Mouse (Mus musculus) thymus, adult 2 months (tissue): ENCODE data around the gene Slc27a2. TPM values are rescaled to one million over a fixed set of nuclear protein-coding genes. Genes with fewer than 3 reads are reported as not detected.

ENCODE experiments used
- DNase-seq: peaks from one replicate; pipeline ENCODE4 v3.0.0; 2021
- H3K27ac ChIP-seq: fragments of 200-500 bp; 2 replicates; pipeline ENCODE4 v1.5.1; 2012; ENCODE audit warnings: low read length, control low read depth; ENCODE audit not compliant: control insufficient read depth, insufficient read depth
- H3K27me3 ChIP-seq: fragments of 200-500 bp; 2 replicates; pipeline ENCODE4 v1.6.1; 2012; ENCODE audit warnings: mild to moderate bottlenecking, low read length, moderate library complexity, mixed read lengths; ENCODE audit not compliant: control insufficient read depth, insufficient read depth
- H3K36me3 ChIP-seq: fragments of 200-500 bp; 2 replicates; pipeline ENCODE4 v1.6.1; 2012; ENCODE audit warnings: mild to moderate bottlenecking, low read length, moderate library complexity; ENCODE audit not compliant: control insufficient read depth, insufficient read depth
- H3K4me1 ChIP-seq: fragments of 200-500 bp; replicated peaks from 2 replicates; pipeline ENCODE4 v1.6.1; 2012; ENCODE audit warnings: low read length; ENCODE audit not compliant: control insufficient read depth, insufficient read depth
- H3K4me3 ChIP-seq: fragments of 200-500 bp; 2 replicates; pipeline ENCODE4 v1.5.1; 2012; ENCODE audit warnings: mild to moderate bottlenecking, low read length, control low read depth, moderate library complexity; ENCODE audit not compliant: control insufficient read depth, insufficient read depth
- CTCF ChIP-seq: fragments of 200-500 bp; IDR thresholded peaks from 2 replicates; pipeline ENCODE4 v1.5.1; 2012; ENCODE audit warnings: mild to moderate bottlenecking, control low read depth, low read length, moderate library complexity, borderline replicate concordance; ENCODE audit not compliant: control insufficient read depth, poor library complexity, insufficient read depth; ENCODE audit errors: extremely low read depth
- POLR2A ChIP-seq: fragments of 200-500 bp; IDR thresholded peaks from 2 replicates; pipeline ENCODE4 v1.6.1; 2012; ENCODE audit warnings: mild to moderate bottlenecking, low read length, control low read depth, moderate library complexity; ENCODE audit not compliant: control insufficient read depth, poor library complexity, insufficient read depth; ENCODE audit errors: extremely low read depth
- WGBS: fragments of 180-500 bp; shearing (Covaris S2); methylation state at CpG from one replicate; pipeline ENCODE4 v1.1.7; 2018; 5-methylcytosine and 5-hydroxymethylcytosine counted together
- polyA plus RNA-seq: library from polyadenylated mRNA; depleted of rRNA; stranded (reverse); fragments of >200 nt; gene quantifications from 2 replicates; pipeline ENCODE4 v1.2.3, GENCODE M21; 2012; rRNA removed

The Slc27a2 gene
- polyA plus RNA-seq, 1 experiment: 2.4 TPM

DNA sequence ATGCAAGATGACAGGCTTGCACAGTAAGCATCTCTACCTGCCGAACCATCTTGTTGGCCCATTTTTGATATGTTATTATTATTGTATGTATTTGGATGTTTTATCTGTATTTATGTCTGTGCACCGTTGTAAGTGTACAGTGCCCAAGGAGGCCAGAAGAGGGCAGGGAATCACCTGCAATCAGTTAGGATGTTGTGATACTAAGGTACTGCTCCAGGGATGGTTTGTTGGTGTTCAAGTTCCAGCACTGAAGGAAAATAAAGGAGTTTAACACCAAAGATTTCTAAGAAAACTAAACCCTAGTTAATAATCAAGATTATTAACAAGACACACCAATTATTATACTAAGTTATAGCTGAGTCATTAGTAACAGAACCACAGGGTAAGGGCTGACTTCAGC is 81.0 kb downstream of the Slc27a2 start:
- peaks cover 46% of the 10 kb centered on the region for H3K36me3 ChIP-seq
- 95% methylated on average over 2 of the region's 2 CpGs for WGBS
- no peaks in the 10 kb centered on the region for H3K27me3 ChIP-seq
- DNase-seq: no peak
- no peak for TF ChIP-seq POLR2A
- no peak for TF ChIP-seq CTCF
- H3K4me3 ChIP-seq: no peak overlapping the region
- no peaks in the 10 kb centered on the region for H3K4me1 ChIP-seq
- H3K27ac ChIP-seq: no peak overlapping the region

GRCm38 (mm10) chr2:126635939-126636823 is 84.0 kb downstream of the Slc27a2 start:
- Histone ChIP-seq H3K27me3 (no peaks in the 10 kb centered on the region), H3K36me3 (peaks cover 48% of the 10 kb centered on the region), H3K27ac (no peak overlapping the region), H3K4me3 (no peak overlapping the region), H3K4me1 (no peaks in the 10 kb centered on the region)
- no peak for DNase-seq
- TF ChIP-seq CTCF (no peak), POLR2A (no peak)
- WGBS: 55% methylated on average over 12 of the region's 12 CpGs

Other genes starting within 250 kb of the Slc27a2 start
- 4.3 and 4.7 TPM in 2 replicates for gene Atp8b4, start 51.7 kb upstream of the Slc27a2 start, polyA plus RNA-seq
- gene Hdc, start 66.9 kb downstream of the Slc27a2 start, polyA plus RNA-seq: 18.1 and 19.1 TPM in 2 replicates
- gene Gabpb1, start 123.9 kb downstream of the Slc27a2 start, polyA plus RNA-seq: 26.2 and 32.1 TPM in 2 replicates
- gene Usp8, start 154.9 kb downstream of the Slc27a2 start, polyA plus RNA-seq: 15.0 and 16.2 TPM in 2 replicates
- gene Usp50, start 231.1 kb downstream of the Slc27a2 start, polyA plus RNA-seq: 0.32 and 0.51 TPM in 2 replicates